Mouse (Mus musculus) yolk sac, embryonic 10.5 days (tissue): ENCODE results near the gene Snapc2.

Experiments used
- DNase-seq: peaks from one replicate; pipeline ENCODE4 v3.0.0-alpha.2; 2017; ENCODE audit warnings: low spot score

Gene Snapc2

DNA sequence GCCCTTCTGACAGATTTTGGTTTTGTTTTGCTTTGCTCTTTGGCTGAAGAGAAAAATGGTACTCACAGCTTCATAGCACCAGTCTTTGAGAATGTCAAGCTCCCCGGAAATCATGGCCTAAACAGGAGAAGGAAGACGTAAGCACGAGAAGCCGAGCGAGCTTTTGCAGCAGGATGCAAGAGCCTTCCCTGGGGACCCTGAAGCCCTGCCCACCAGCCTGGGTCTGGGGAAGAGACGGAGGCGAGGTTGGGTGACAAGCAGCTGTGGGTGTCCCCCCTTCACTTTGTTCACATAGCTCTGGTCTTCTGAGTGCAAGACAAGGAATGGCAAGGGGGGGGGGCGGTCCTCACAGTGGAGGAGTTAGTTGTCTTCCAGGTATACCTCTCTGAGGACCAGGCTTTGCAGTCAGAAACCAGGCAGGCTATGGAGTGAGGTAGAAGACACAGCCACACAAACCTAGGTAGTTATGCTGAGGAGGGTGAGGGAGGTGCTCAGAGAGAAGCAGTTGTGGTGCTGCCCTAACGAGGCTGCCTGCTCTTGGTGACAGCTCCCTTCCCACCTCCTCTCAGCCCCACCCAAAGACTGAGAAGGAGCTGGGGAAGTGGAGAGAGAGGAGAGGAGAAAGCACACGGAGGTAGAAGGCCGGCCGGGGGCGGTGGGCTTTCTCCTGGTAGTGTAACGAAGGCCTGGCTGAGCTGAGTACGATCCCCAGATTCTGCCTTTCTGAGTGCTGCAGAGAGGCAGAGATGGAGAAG, 12.5 kb downstream of the Snapc2 start:
- DNase-seq = no peak

DNA sequence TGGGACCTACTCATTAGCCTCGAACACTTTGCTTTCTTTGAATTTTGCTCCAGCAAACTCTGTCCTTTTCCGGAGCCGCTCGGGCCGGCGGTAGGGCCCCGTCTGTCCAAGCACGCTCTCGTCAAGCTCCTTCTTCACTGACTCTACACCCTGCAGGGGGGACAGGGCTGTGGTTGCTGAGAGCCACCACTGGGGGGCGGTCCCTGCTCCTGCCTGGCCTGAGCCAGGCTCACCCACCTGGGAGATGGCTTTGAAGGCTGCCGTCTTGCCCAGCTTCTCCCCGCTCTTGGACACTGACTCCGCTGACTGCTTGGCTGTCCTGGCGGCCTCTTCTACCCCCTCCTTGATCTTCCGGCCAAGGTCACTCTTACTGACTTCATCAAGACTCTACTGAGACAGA, 14.7 kb downstream of the Snapc2 start:
- no peak for DNase-seq

DNA sequence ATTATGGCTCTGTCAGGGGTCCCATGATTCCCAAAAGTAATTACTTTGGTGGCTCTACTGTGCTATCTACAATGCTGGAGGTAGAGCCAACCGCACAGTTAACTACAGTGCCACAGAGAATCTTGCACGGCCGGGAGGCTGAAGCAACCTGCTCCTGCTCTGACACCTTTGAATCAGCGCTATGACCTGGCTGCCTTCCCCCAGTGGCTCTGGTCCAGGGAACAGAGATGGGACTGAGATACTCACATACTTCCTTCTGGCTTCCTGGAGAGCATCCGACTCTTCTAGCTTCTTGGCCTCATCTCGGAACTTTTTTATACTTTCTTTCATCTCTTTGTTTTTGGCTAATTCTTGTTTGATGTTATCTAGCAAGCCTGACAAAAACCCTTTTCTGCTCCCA, 16.7 kb downstream of the Snapc2 start:
- no peak for DNase-seq

DNA sequence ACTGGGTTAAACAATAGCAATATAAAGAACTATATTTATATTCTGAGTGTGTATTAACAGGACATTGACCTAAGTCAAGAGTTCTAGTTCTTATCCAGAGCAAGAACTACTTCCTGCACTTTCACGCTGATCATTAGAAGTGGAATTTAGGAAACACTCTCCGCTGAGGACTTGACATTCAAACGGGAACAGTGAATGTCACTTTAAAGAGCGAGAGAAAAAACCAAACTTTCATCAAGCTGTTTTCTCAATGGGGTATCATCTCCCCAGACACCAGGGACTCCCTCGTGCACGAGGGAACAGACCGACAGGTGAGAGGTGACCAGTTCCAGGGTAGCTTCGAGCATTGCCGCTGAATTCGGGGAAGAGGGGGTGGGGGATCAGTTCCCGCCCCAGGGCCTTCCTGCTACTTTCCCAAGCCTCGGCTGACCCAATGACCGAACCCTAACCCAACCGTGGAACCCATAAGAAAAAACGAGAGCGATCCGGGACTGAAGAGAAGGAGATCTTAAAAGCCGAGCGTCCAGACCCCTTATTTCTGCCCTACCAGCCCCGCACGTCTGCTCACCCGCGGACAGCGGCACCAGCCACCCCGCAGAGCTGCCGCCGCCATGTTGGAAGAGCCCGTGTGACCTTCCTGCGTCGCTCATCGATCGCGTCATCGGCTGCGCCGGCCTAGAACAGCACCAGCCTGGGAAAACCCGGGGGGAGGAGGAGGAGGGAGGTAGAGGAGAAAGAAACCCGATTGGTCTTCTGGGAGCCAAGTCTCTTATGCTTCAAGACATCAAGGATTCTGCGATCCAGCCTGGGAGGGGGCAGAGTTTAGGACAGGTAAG, 22.6 kb downstream of the Snapc2 start, which contains the start of gene Timm44:
Timm44 (minus strand) TSS at position 639 of the 836 bp plus-strand sequence.
- peak; percentile 94 for DNase-seq

DNA sequence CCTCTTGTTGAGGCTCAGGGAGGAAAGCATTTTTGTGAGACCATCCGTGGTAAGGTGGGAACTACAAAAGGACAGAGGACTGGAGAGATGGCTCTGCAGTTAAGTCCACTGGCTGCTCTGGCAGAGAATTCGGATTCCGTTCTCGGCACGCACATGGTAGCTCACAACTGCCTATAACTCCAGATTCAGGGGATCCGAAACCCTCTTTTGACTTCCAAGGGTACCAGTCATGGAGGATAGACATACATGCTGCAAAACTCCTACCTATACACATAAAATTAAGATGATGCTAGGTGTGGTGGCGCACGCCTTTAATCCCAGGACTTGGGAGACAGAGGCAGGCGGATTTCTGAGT, 23.2 kb downstream of the Snapc2 start:
- DNase-seq = no peak

DNA sequence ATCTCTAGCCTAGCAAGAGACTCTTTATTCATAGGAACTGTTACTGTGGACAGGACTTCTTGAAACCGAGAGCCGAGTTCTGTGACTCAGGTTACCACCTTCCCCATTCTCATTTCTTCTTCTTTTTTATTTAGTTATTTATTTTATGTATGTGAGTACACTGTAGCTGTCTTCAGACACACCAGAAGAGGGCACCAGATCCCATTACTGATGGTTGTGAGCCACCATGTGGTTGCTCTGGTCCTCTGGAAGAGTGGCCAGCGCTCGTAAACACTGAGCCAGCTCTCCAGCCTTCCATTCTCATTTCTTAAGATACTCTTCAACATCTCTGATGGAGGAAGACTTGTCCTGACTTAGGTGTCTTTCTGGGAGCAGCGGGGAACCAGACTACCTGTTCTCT, 39.9 kb downstream of the Snapc2 start:
- DNase-seq = no peak

DNA sequence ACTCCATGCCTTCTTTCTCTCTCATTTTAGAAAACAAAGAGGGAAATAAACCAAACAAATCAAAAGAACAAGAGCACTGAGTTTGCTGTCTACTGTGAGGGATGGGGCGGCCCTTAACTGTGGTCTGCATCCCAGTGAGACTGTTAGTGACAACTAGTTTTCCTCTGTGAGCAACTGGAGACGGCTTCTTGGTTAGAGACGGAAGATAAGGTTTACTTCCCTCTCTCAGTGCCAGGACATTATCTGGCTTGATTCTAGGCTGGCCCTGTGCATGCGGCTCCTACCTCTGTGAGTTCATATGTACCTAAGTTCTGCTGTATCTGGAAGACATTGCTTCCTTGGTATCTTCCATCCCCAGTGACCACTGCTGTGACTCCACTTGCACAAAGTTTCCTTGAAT, 44.9 kb downstream of the Snapc2 start:
- no peak for DNase-seq

DNA sequence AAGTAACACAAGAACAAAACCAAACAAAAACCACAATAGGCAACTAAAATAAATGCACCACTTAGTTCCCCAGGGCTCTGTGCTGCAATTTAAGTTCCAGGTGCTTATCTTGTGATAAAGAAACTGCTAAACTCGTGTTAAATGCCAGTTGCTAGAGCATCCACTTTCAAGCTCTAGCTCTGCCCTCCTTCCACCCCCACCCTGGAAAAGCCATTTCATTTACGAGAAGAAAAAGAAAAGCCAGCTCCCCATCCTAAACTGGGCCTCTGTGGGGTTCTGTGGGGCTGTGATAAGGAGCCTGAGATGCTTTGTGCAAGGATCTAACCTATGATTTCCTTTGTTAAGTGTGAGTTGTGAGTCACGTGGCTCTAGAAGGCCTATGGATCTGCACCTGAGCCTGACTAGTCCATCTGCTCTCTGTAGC, 51.3 kb downstream of the Snapc2 start:
- no peak for DNase-seq
